Mouse (Mus musculus) thymus, postnatal 25 days (tissue): ENCODE results near the gene Sdad1.
"Not testable (repeated sequence)": the region's sequence is repeated elsewhere in the genome, so short reads cannot be mapped to it uniquely, and the experiment has no call there.

Experiments
- DNase-seq: peaks from one replicate; pipeline ENCODE4 v3.0.0; 2022

Sdad1 gene

DNA sequence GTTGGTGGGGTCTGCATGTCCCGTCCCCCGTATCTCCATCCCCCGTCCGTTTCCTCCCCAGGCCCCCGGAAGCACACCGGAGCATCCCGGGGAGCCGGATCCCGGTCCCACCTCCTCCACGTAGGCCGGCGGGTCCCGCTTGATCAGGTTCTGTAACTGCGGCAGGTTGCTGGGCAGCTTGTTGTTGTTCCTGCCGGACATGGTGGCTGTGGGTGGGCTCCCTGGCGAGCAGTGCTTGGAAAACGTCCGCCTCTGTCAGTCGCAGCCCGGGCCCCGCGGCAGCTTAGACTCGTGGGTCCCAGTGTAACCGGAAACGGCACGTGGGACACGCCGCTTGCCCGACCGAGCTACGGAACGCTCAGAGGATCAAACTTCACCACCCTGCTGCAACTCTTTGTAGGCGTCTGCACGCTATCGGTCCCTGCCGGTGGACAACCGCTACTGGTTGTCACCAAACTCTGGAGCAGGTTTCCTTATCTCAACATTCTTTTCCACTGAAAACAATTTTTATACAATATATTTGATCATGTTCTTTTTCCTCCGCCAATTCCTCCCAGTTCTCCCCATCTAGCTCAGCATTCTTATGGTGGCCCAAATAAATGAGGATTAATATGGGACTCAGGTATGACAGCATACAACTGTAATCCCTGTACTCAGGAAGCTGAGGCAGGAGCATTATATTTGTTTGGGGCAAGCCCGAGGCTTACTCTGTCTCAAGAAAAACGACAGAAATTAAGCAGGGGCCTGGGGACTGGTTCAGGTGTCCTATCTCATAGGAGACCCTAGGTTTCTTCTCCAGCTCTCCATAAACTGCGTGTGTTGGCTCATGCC lies at the start of gene Sdad1:
Gene Sdad1, minus strand, starts transcription at position 799 of the 831 bp plus-strand sequence.
- DNase-seq: peak; percentile 91

DNA sequence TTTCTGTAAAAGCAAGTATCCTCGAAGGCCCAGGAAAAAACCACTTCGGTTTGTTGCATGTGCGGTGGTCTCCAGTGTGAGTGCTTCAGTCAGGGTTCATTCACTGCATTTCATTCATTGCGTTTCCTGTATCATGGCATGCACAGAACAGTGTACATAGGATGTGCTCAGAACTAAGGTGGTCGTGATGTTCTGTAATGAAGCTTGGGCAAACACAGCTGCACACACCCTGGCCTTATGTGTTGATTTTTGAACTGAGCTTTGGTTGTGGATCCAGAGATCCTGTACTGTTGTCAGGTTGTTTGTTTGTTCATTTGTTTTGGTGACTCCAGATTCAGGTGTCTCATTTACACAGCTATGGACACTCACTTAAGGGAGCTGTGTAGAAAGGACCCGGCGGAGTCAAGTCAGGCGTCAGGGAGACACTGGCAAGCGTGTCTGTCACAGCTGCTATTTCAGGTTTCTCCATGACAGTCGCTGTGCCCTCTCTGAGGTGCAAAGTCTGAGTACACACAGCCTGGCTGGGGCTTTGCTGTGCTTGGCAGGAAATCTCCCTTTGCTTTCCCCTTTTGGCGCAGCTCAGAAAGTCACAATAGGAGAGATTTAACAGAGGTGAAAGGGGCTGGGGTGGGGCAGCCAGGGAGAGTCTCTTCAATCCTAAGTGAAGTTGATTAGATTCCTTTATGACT lies 48.6 kb upstream of the Sdad1 start:
- no peak for DNase-seq

DNA sequence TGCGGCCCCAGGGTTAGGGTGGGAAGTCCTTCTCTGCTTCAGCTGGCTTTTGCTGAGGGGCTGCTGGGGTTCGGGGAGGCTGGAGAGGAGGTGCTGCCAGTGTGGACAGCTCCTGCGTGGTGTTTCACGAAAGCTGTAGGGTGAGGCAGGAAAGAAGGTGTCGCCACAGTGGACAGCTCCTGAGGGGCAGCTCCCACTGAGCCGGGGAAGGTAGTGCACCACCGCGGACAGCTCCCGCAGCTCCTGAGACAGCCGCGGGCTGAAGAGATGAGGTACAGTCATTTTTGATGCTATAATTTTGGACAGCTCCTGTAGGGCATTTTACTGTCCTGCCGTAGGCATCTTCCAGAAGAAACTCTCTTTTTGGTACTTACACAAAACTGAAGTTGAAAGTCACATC lies 47.8 kb upstream of the Sdad1 start:
- no peak for DNase-seq

DNA sequence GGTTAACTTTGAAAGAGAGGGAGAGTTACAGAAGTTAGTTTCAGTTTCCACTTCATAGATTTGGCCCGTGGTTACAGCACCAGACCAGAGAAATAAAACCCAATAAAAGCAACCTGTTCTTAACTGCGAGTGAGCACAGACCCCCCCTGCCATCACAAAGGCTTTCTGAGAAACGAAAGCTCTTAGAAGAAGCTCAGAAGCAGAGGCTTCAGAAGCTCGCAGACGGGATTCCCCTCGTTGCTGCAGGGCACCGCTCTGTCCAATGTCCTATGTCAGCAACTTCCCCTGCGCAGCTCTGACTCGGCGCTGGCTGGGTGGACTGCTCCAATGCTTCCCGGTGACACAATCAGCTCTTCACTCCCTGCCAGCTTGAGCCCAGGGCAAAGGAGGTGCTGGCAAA lies 43.2 kb upstream of the Sdad1 start:
- DNase-seq: peak; percentile 45

DNA sequence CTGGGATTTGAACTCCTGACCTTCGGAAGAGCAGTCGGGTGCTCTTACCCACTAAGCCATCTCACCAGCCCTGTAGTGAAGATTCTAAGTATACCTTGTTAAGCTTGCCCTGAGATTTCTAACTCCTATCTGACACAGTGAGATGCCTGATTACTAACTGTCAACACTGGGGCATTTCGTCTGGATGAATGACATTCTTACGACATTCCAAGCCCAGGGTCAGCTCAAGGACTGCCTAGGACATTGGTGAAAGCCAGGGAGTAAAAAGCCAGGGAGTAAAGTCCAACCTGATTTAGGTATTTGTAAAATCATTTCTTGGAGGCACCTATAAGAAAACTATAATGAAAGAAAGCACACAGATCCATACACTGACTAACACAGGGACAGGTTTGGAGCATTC lies 42.4 kb upstream of the Sdad1 start:
- not testable (repeated sequence) for DNase-seq

DNA sequence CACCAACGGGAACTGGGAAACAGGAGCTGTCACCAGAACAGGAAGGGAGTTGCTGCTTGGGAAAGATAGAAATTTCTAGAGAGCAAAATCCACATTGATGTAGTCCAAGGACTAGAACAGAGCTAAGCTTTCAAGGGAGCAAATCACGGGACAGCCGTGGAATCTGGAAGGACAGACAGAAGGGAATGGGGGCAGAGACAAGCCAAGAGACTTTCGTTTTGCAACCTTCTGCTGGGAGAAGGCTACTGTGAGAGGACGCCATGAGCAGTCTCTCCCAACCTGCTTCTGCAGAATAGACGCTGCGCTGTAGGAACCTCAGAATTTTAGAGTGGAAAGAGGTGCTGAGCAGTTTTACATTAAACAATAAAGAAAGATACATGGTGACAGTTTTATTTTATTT lies 39.5 kb upstream of the Sdad1 start:
- DNase-seq: no peak

DNA sequence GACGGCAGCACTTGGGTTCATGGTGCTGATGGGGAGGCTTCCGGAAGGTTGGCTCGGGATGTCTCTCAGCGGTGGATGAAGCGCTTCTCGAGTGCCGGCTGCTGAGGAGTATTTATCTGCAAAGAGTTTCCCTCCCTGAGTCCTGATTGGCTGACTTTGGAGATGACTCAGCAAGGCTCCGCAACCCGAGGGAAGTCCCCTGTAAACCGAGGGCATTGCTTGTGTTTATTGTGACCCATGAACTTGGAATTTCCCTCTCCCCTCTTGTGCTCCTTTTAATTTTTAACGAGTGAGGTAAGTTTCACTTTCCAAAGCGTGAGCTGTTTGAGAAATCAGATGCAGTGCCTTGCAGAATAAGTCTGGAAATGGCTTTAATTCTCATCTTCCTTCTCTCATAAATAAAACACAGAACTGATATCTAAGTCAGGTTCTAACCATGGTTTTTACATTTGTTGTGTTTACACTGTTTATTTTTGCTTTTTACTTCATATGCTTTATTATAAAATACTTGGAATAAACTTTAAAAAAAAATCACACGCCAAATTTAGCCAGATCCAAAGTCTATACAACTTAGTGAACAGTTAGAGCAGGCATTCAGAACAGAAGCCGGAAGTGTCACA lies 38.6 kb upstream of the Sdad1 start, which contains the start of gene Cxcl10:
Gene Cxcl10, minus strand, starts transcription at position 96 of the 620 bp plus-strand sequence.
- peak; percentile 53 for DNase-seq

DNA sequence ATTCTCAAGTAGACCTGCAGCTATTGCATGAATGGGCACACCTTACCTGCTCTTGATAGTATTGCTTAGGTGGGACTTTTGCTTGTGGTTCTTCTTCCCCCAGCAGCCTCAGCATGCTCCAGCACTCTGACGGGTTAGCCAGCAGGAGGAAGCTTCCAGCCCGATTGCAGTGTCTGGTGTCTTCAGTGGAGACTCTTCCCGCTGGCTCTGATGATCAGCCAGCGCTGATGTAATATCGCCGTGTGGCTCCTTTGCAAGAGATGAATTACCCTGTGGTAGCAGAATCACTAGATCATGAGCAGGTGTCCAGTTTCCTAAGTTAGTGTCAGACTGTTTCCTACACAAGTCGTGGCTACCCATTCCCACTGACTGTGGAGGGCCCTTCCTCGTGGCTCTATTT lies 34.7 kb upstream of the Sdad1 start:
- no peak for DNase-seq

DNA sequence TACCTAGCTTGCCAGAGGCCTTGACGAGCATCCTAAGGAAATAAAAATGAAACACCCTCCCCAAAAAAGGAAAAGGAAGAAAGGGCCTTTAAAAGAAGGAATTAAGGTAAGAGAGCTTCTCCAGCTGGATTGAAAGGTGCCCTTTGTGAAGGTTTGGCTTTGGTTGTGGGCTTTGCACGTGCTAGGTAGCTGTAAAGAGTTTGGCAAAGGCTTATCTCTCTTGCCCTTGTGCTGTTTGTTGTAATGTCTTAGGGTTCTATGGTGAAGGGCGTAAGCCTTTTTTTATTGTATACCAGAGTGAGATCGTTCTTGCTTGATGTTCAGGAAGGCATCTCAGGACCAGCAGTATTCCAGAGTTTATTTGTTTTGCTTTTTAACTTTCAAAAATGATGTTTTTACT lies 30.3 kb upstream of the Sdad1 start:
- DNase-seq: no peak

DNA sequence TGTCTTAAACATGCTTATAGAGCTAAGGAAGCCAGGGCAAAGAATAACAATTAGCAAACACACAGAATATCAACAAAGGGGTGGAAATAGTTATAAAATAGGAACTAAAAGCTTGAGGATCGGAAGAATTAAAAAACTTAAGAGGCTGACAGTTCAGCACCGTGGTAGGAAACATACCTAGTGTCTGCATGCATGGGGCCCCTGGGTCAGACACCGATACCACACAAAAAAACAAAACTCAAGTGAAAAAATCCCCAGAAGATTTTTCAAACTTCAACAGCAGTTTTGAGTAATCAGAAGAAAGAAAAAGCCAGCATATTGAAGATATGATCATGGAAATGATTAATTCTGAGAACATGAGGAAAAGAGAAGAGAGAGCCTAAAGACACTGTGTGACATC lies 26.5 kb upstream of the Sdad1 start:
- DNase-seq: no peak

DNA sequence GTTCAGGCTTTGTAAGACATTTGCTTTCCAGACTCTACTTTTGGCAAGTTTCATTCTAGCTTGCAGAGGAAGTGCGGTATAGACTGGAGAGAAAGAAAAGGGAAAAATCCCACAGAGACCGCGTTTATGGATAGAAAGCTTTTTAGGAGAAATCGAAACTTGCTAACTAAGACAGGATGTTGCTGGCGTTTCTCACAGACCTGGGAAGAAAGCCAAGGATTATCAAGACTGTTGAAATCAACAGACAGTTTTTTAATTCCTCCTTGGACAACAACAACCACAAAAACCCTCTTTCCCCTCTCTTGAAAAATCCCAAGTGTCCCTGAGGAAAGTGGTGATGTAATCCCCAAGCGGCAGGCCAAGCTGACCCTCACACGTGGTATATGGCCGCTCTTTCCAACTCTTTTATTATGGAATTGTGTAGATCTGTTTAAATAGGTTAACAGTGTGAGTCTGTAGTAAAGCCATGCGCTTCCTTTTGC lies 22.1 kb upstream of the Sdad1 start:
- DNase-seq: no peak

DNA sequence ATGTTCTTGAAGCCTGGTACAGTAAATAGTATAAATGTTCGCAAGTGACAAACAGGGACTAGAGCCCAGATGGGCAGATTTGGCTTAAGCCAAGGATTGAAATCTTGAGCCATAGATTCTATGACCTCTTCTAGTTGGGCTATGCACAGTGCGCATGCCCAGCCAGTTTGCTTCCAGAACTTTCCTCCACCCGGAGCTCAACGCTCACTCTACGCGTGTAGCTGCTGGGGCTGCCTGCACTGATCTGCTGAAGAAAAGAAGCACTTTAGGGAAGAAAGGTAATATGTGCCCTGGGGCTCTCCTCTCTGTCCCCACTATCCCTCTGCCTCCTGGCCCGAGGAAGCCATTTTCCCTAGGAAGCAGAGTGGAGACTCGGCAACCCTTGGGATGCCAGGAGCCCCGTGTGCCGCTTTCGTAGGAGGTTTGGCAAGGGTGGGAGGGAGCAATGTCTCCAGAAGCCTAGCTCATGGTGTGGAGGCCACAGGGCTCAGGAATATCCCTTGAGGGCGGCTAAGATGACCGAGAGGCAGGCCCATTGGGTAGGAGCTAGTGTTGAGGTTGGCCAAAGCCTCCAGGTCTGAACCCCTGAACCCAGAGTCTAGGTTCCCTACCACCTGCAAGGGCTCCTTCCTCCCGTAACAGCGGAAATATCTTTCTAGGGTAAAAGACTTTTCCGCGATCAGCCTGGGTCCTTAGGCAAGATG lies 21.5 kb upstream of the Sdad1 start, which contains the start of gene Art3:
Gene Art3, plus strand, starts transcription at position 193 of the 704 bp plus-strand sequence.
- DNase-seq: no peak

DNA sequence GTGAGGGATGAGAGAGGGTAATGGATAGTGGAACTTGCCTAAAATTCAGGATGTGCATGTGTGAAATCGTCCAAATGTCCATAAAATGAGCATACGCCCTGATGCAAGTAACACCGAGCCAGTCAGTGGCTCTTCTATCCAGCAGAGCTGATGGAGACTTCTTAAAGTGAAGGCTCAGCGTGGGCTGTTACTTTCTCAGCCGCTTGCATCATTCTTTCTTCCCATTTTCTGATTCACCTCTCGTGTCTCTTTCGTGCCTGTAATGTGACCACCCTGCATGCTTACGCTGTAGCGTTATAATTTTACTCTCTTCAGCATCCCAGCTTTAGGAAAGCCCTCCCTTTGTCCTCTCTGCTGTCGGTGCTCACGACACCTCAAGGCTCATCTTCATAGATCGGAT lies 20.8 kb upstream of the Sdad1 start:
- no peak for DNase-seq

DNA sequence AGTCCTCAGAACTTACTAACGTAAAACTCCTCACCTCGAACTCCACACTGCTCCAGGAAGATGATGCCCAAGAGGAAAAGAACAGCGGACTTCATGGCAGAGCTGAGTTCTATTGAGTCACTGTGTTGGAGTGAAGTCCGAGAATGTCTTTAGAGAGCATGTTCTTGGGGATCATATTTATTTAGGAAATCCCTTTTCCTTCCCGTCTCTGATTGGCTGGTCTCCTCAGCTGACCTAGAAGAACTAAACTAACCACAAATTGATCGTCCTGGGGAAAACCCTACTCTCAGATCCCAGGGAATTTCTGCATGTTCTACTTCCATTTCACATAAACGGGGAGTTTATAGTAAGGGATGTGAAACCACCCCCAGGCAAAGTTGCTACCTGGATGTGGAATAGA lies 17.6 kb upstream of the Sdad1 start, which contains the start of gene Cxcl9:
Gene Cxcl9, minus strand, starts transcription at position 151 of the 400 bp plus-strand sequence.
- DNase-seq: no peak

DNA sequence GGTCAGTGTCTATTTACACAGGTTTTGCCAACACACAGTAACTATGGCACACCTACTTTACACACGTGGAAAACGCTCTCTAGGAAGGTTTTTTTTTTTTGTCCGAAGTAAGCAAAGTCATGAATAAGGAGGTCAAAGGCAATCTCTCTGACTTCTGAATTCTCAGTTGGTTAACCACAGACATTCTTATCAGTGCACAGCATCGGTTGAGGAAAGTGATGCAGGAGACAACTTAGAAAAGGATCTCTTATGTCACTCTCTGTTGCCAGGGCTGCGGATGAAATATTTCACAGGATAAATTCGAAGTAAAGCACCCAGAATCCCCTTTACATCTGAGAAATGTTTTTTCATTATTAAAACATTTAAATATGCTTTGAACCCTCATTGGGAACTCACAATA lies 17.1 kb upstream of the Sdad1 start:
- DNase-seq: no peak

DNA sequence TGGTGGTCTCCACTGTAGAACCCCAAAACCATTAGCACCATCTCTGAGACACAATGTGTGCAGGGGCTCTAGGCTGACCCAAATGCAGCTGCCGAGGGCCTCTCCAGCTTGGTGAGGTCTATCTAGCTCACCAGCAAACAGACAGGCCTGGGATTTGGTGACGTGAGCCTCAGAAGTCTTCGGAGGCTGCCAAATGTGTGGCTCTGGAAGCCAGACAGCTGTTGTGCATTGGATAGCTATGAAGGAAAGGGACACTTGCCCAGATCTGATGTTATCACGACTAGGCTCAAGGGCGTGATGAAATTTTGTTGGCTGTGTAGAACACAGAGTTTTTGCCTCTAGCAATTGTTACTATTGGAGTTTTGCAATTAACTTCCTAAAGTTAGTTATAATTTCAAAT lies 13.0 kb upstream of the Sdad1 start:
- DNase-seq: no peak

DNA sequence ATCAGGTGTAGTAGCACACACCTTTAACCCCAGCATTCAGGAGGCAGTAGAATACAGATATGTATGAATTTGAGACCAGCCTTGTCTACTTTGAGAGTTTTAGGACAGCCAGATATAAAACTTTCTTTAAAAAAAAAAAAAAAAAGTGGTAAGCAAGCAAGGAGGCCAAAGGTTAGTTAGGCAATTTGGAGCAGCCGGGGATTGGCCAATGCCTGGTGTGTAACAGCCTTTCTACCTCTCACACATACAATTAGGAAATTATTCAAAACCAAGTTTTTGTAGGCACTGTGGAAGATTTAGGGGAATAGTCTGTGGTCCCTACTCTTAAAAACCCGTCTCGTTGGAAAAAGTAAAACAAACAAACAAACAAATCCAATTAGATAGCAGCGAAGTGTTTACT lies 12.3 kb upstream of the Sdad1 start:
- DNase-seq: no peak

DNA sequence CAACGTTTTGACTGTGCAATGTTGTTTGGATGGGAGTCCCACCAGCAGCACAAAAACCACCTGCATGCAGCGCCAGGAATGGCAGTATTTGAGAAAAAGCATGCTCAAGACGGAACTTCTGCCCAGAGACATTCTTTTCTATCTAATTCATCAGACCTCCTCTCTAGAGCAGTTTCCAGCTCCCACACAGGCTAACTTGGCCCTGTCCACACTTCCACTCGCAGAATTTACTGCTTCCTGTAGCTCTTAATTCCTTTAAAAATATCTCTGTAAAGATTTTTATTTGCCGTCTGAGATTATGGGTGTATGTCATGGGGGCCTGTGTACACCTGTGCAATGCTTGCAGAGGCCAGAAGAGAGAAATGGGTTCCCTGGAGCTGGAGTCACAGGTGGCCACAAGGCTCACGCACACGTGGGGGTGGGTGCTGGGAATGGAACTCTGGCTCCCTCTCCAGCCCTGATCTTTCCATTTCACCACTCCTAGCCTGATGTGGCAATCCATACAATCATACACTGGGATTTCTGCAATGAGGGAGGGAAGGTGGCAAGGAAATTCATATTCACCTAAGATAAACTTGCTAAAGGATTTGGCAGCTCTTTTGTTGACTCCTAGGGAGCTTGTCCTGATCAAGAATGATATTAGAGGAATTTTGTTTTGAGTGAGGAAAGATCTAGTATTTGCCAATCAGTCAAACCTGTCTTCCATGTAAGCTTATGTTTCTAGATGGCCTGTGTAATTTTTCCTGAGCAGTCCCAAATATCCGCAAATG lies 11.5 kb upstream of the Sdad1 start:
- DNase-seq: no peak

DNA sequence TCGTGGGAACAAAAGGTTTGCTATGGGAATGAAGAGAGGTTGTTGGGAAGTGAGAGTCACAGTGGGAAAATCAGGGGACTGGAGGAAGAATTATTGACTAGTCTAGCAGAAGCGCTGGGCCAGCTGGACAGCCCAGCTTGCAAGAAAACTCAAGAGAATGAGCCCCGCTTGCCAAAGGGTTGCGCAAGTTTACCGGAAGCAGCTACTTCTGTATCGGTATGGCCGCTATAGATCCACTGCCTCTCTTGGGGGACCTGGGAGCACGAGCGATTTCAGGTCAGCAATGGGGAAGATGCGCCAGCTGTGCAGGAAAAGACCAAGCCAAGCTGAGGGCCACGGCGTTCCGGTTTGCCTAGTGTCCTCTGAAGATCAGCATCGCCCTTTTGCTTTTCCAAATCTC lies 8.3 kb upstream of the Sdad1 start:
- no peak for DNase-seq

DNA sequence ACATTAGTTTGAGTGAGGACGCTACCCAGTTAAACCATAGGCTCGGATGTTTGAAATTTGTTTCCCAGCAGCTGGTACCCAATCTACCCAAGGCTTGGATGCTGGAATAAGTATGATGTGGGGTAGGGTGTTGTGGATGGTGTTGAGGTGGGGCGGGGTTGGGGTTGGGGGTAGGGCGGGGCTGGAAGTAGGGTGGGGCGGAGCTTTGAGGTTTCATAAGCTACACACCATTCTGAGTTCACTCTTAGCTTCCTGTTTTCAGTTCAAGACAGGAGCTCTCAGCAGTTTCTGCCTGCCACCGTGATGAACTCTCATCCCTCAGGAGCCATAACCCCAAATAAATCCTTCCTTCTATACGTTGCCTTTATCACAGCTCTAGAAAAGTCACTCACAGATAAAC lies 7.8 kb upstream of the Sdad1 start:
- no peak for DNase-seq

DNA sequence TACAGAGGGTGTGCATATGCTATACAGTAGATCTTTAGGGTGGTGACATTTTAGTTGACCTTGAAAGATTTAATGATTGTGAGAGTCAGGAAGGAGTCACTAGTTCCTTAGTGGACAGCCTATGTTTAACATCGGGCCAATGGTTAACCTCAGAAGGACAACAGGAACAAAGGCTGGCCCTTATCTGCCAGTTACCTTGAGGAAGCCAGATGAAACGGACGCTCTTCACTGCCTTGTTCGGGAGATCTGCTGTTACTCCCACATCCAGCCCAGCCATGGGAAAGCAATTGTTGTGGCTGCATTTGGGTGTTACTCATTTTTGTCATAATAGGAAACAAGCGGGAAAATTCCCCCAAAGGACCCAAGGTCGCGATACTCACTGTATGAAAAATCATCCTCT lies 3.5 kb upstream of the Sdad1 start:
- no peak for DNase-seq

DNA sequence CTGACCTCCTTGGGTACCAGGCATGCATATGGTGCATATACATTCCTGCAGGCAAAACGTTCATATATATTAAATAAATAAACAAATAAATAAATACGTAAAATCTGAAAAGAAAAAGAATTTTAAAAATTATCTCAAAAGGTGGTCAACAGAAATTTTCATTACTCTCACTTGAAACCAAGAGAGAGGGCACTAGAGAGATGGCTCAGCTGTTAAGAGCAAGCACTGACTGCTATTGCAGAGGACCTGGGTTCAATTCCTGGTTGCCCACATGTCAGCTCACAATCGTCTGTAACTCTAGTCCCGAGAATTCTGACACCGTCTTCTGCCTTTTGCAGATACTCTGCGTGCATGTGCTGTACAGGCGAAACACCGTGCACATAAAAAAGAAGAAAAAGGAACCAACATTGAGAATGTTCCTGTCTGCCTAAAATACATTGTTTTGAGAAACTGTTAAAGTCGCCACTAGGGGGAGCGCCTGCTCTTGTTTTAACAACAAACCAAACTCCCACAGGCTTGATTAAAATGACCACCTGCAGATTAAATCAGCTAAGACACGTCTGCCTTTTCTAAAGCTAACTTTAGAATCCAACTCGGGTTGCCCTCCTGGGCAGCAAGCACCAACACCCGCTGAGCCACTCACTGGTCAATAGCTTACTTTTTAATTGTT lies 1.9 kb upstream of the Sdad1 start:
- peak; percentile 84 for DNase-seq
